Mouse (Mus musculus) retina, embryonic 14.5 days (tissue): Measurements from ENCODE around the gene Fosb.

Source experiments
- DNase-seq: peaks from one replicate; pipeline ENCODE4 v3.0.0-alpha.2; 2015; ENCODE audit warnings: low spot score

Fosb gene

GRCm38 (mm10) chr7:19331910-19332309 is 22.1 kb upstream of the Fosb start:
- DNase-seq = no peak

DNA sequence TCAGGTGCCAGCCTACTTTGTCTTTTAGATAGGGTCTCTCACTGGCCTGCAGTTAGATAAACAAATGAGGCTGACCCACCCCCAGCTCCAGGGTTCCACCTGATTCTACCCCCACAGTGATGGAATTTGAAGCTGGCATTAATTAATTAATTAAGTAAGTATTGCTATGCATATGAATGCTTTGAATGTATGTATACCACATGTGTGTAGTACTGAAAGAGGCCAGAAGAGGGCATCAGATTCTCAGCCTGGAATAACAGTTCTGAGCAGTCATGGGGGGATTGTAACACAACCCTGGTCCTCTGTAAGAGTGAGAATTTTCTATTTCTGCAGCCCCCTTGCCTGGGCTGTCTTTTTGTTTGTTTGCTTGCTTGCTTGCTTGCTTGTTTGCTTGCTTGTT is 18.6 kb upstream of the Fosb start:
- DNase-seq = peak; percentile 41

GRCm38 (mm10) chr7:19327782-19328181 is 17.9 kb upstream of the Fosb start:
- DNase-seq = no peak

- peak; percentile 91 for DNase-seq
Observed at GRCm38 (mm10) chr7:19327128-19327527, 17.3 kb upstream of the Fosb start.

- DNase-seq = peak; percentile 92
Observed at GRCm38 (mm10) chr7:19326359-19326758, 16.5 kb upstream of the Fosb start.

DNA sequence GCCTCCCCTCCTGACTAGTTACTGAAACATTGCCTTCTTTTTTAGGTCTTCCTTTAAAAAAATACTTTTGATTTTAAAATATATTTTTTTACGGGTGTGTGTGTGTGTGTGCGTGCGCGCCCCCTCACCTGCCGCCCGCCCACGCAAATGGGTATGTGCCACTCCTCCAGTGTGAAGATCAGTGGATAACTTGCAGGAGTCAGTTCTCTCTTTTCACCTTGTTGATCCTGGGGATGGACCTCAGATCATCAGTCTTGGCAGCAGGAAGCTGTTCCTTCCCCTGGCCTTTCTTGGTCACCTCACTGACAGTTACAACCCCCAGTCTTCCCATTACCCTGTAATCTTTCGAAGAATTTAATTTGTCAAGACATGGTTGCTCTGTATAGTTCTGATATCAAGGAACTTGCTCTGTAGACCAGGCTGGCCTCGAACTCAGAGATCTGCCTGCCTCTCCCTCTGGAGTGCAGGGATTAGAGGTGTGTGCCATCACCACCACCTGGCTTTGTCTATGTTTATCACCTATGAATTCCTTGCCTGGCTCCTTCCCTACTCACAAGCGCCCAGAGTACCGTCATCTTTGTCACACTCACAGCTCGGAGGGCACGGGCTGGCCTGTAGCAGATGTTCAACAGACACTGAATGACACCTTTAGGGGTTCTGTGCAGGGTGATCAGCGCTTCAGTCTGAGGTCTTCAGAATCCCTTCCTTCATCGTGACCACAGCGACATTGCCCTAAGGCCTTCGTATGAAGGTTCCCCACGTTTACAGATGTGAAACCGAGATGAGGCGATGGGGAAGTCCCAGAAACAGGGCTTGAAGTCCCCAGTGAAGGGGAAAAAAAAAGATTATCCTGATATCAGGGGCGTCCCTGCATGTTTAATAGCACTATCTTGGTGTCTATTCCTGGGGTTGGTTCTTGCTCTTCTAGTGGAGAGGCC is 15.7 kb upstream of the Fosb start:
- no peak for DNase-seq

DNA sequence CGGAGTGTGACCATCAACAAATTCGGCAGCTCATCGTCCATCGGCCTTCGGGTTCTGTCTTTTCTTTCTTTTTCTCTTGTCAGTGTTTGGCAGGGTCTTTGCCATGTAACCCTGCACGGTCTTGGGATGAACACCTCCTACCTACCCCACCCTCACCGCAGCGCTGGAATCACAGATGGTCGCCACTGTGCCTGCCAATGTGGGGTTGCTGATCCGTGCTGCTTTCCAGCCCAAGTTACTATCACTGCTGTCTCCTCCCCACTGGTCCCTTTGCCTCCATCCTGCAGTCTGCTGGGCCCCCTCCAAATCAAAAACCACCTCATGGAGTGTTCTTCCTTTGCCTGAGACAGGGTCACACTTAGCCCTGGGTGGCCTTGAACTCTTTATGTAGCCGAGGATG is 14.4 kb upstream of the Fosb start:
- DNase-seq = no peak

DNA sequence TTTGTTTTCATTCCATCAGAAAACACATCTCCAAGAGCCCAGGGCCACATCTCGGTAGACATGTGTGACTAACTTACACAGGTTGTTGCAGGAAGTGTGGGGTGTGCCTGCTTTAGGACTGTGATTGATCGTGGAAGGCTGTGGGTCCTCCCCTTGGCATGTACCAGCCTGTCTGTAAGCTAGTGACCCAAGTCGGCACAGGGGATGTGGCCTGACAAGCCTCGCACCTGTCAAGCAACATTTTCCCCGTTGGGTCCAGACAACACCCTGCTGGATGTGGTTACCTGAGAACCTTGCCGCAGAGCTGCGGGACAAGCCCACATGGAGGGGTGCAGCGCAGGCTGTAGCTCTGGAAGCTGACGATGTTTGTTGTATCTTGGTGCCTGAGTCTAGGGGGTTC is 12.6 kb upstream of the Fosb start:
- DNase-seq = no peak

- DNase-seq = no peak
Observed at GRCm38 (mm10) chr7:19321464-19321863, 11.6 kb upstream of the Fosb start.

DNA sequence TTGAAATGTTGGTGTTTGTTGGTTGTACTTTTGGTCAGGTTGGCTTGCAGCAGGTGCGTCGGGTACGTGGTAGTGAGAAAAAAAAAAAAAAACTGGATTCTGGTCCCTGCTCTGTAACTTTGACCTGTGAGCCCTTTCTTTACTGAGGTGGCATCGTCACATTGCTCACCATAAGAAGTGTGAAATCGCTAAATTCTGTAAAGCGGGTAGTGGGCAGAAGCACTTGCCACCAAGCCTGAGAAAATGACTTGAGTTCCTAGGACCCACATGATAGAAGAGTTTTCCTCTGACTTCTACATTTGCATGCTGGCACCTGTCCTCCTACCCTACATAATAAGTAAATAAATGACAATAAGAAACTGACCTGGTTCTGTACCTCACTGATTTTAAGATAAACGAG is 10.8 kb upstream of the Fosb start:
- no peak for DNase-seq

- DNase-seq = peak; percentile 99
Observed at GRCm38 (mm10) chr7:19319906-19320305, 10.1 kb upstream of the Fosb start.

DNA sequence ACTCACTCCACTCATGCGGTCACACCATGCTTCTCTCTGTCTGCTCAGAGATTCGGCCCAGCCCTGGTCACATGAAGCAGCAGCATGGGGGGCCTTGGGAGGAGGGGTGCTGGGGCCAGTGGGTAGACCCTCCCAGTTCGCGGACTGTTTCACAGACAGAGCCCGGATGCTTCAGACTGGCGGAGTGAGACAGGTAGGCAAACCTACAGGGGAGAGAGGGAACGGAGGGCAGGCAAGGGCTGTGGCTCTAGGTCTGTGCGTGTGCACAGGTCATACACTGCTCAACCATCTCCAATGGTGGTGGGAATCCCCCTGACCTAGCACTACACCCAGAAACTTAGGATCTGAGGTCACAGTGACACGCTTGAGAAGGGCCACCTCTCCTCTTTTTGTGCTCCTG is 9.6 kb upstream of the Fosb start:
- peak; percentile 44 for DNase-seq

DNA sequence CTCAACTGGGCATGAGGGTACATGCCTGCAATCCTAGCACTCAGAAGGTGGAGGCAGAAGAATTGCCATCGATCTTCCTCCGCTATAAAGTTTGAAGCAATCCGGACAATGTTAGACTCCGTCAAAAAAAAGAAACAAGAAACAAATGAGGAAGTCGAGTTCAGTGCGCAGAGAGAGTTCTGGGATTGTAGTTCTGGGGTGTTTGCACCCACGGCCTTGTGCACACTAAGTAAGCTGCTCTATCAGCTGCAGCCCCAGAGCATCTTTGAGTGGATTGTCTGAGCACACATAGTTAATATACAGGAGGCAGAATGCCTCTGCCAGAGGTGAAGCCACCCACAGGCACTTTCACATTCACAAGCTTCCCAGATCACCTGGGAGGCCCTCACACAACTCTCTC is 8.8 kb upstream of the Fosb start:
- no peak for DNase-seq

- DNase-seq = no peak
Observed at GRCm38 (mm10) chr7:19318201-19318600, 8.3 kb upstream of the Fosb start.

- no peak for DNase-seq
Observed at GRCm38 (mm10) chr7:19316451-19317161, 6.8 kb upstream of the Fosb start.

DNA sequence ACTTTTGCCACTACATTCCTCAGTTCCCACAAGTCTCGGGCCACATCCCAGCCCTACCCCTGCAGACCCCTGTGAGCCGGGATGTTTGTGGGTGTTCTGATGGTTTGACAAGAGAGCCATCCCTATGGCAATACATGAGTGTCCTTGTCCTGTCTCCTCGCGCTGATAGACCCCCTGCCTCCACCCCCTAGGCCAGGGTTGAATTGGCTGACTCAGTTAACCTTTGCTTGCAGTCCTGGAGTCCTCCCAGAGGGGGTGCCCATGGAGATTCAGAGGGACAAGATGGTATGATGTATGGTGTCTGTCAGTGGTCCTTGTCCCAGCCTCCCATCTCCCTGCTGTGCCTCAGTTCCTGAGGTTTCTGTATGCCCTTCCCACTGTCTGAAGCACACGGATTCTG is 4.2 kb upstream of the Fosb start:
- DNase-seq = no peak

DNA sequence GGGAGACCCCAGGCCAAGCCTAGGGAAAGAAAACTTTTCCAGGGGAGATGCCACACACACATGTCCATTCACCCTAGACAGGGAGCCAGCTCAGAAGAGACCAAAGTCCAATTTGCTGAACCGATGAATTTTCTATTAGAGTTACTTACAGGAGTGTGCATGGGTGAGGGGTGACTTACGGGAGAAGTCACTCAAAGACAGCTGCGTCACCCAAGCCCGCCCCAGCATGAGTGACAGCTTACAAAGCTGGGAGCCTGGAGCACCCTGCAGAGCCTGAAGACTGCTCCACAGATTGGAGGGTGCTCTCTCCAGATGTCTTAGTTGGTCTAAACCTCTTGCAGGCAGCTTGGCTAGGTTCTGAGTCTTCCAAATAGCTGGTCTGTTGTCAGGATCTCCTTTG is 2.1 kb upstream of the Fosb start:
- DNase-seq = no peak

DNA sequence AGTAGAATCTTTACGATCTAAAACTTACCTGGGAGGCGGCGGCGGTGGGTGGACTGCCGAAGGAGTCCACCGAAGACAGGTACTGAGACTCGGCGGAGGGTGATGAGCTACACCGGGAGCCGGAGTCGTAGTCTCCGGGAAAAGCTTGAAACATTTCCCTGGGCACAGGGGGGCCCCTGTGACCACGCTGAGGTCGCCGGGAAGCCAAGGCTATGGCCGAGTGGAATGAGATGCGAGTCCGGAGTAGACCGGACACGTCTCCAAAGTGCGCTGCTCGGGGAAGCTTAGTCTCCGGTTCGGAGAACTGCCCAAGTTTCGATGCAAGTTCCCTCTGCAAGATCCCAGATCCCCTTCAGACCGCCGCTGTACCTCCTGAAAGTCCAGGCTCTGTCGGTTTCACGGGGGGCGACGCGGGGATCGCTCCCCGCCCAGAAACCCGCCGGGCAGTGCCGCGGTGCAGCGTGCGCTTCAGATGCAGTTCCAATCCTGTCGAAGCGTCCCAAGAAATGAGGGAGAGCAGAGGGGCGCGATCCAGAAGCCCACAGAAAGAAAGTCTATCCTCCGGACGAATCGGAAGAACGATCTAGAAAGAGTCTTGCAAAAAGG is 470 bp downstream of the Fosb start:
- DNase-seq = no peak

DNA sequence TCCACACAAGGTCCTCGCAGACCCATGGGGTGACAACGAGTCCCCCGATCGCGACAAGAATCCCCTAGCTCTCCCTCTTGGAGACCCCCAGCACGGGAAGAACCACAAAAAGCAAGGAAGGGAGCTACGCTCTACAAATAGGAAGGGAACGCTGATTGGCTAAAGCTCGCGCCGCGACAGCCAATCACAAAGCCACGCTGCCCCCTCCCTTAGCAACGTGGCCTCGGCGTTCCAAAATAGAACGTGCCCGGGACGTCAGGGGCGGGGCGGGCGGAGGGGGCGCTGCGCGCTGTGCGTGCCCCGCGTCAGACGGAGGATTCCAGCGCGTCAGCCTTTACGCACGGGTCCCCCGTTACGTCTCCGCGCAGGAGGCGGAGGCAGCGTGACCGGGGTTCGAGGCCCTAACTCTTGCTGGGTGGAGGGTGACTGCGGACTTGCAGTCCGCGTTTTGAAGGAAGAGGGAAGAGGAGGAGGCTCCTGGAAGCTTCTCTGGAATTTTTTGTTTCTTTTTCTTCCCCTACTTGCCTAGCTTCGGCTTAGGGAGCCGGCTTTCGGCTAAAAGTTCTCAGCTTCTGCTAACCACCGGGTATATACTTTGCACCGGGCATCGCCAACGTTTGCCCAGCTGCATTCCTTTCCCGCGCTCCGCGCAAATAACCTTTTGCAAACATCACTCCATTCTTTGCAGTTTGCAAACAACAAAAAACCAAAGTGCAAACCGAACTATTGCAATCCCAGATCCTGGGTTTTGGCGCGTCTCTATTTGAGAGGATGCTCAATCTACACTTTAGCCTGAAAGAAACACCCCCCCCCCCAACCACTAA is 1.2 kb downstream of the Fosb start:
- DNase-seq = peak; percentile 94

- peak; percentile 77 for DNase-seq
Observed at GRCm38 (mm10) chr7:19307739-19308453, 2.0 kb downstream of the Fosb start.
